Mouse (Mus musculus) bone marrow, adult 2 months (tissue): ENCODE measurements around the gene Gm45716.

Source experiments
- CTCF ChIP-seq: fragments of 200-500 bp; IDR thresholded peaks from 2 replicates; pipeline ENCODE4 v1.5.1; 2011; ENCODE audit warnings: low read length, control low read depth; ENCODE audit not compliant: control insufficient read depth, insufficient read depth
- POLR2A ChIP-seq: fragments of 200-500 bp; IDR thresholded peaks from 2 replicates; pipeline ENCODE4 v1.6.1; 2011; ENCODE audit warnings: low read depth, mild to moderate bottlenecking, control low read depth, low read length, borderline replicate concordance; ENCODE audit not compliant: control insufficient read depth

GRCm38 (mm10) chr11:90194946-90195345 lies 7.5 kb downstream of the Gm45716 start:
- TF ChIP-seq POLR2A, result no peak
- no peak for TF ChIP-seq CTCF
